23 mouse cellular contexts compared by ENCODE assay signal in the genomic region with DNA sequence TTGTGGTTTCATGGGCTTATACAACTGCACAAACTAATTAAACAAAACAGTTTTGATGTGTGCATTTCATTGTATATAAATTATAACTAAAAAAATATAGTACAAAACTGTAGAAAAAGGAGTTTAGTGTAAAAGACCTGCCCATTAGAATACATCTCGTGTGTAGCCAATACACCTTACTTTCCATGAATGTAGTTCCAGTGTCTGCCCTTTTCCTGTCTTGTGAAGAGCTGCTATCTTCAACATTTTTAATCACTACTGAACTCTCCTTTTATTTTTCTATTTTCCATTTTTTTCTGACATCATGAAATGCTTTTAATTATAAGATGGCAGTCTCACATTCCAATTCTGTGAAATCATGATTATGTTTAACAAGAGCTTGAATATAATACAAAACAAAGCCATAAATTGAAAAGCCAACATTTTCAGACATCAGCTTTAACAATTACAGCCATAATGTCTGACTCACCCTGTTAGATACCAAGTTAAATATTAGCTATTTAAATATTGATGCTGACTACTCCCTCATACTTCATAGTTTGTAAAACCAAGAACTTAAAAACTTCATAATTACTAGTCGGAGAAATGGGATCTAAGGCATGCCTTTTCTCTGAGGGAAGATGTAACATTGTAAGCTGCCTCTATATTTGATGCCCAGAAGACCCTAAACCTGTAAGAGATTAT.
DNase-seq lines count a peak whose midpoint lies in the region; ATAC-seq and TF ChIP-seq lines count a peak whose summit lies in the region.
"Had no signal": no experiment of that assay in that cellular context is flagged by ENCODE, and none has a peak within 500 bp of the region (broad histone marks: within the 10 kb centered on the region; RNA-seq: fewer than 3 reads in every experiment).

No protein-coding gene starts in this region.

- no peaks in the 10 kb centered on the region for H3K27me3 ChIP-seq in intestine, embryonic 15.5 days (replicated peaks)
- H3K27me3 ChIP-seq in intestine, postnatal 0 days (replicated peaks; ENCODE audit: control insufficient read depth, insufficient read depth, low read length), result no peaks in the 10 kb centered on the region
- H3K27me3 ChIP-seq in Patski, result no peaks in the 10 kb centered on the region
- H3K27me3 ChIP-seq in intestine, embryonic 16.5 days (replicated peaks; ENCODE audit: control insufficient read depth, insufficient read depth, low read length), result no peaks in the 10 kb centered on the region
- no peaks in the 10 kb centered on the region for H3K27me3 ChIP-seq in midbrain, embryonic 14.5 days (ENCODE audit: control insufficient read depth, insufficient read depth, low read length)
- H3K27me3 ChIP-seq: CH12.LX had no signal

- peak; percentile 85 for DNase-seq in Muller cell, postnatal 12 days (ENCODE audit: inconsistent ontology term)
- DNase-seq in Patski (ENCODE audit: low read depth, low spot score), result peak; percentile 75
- DNase-seq in lung, postnatal 10 days, result no peak
- no peak for DNase-seq in midbrain, embryonic 14.5 days
- DNase-seq: adrenal gland, adult 2 months; adrenal gland, adult 8-10 months; adrenal gland, postnatal 10 days; adrenal gland, postnatal 14 days; adrenal gland, postnatal 25 days; adrenal gland, postnatal 36 days; B cell, adult 2 months; cerebellum, adult 11 months; cerebellum, adult 11-12 months; cerebellum, adult 18-20 months; cerebellum, adult 2 months; cerebellum, adult 8-10 months had no signal

- peak; percentile 49; the same call in 1 of the 2 replicates for ATAC-seq in intestine, embryonic 15.5 days
- ATAC-seq in intestine, postnatal 0 days, result no peak
- peak; percentile 71 for ATAC-seq in Patski
- peak; percentile 53; the same call in 1 of the 2 replicates for ATAC-seq in intestine, embryonic 16.5 days
- ATAC-seq in midbrain, embryonic 14.5 days (ENCODE audit: low FRiP score, low TSS enrichment), result no peak
- no peak for ATAC-seq in CD4-positive, CD25-positive, alpha-beta regulatory T cell, adult 4 months
- ATAC-seq: activated CD4-positive, CD25-positive, alpha-beta regulatory T cell, adult 4 months had no signal

- no peaks in the 10 kb centered on the region for H3K9me3 ChIP-seq in intestine, embryonic 15.5 days
- H3K9me3 ChIP-seq in intestine, postnatal 0 days (ENCODE audit: control insufficient read depth), result no peaks in the 10 kb centered on the region
- H3K9me3 ChIP-seq in intestine, embryonic 16.5 days (ENCODE audit: control insufficient read depth, low read length), result no peaks in the 10 kb centered on the region
- H3K9me3 ChIP-seq in midbrain, embryonic 14.5 days (ENCODE audit: control insufficient read depth, low read length), result no peaks in the 10 kb centered on the region
- H3K9me3 ChIP-seq: G1E had no signal

- H3K36me3 ChIP-seq in intestine, embryonic 15.5 days, result no peaks in the 10 kb centered on the region
- no peaks in the 10 kb centered on the region for H3K36me3 ChIP-seq in intestine, postnatal 0 days (ENCODE audit: control insufficient read depth, insufficient read depth)
- no peaks in the 10 kb centered on the region for H3K36me3 ChIP-seq in intestine, embryonic 16.5 days (ENCODE audit: control insufficient read depth, insufficient read depth, low read length)
- H3K36me3 ChIP-seq in midbrain, embryonic 14.5 days (ENCODE audit: control insufficient read depth, insufficient read depth, low read length), result no peaks in the 10 kb centered on the region
- H3K36me3 ChIP-seq: G1E had no signal

- TF ChIP-seq CTCF in intestine, postnatal 0 days (IDR thresholded peaks at IDR 0.05; ENCODE audit: low read depth), result no peak
- TF ChIP-seq CTCF in Patski (IDR thresholded peaks at IDR 0.05), result no peak

- in situ Hi-C loops in Patski (cut with MboI; ENCODE audit: low pct_unique_long_range_greater_than_20kb), result no loop called here

- no peak overlapping the region for H3K9ac ChIP-seq in intestine, embryonic 15.5 days
- no peak overlapping the region for H3K9ac ChIP-seq in intestine, postnatal 0 days (ENCODE audit: low read depth, low read length)
- H3K9ac ChIP-seq in intestine, embryonic 16.5 days (ENCODE audit: low read depth, low read length), result no peak overlapping the region
- H3K9ac ChIP-seq in midbrain, embryonic 14.5 days (replicated peaks; ENCODE audit: low read length), result no peak overlapping the region

- no peak overlapping the region for H3K4me3 ChIP-seq in intestine, embryonic 15.5 days (replicated peaks)
- no peak overlapping the region for H3K4me3 ChIP-seq in intestine, postnatal 0 days (ENCODE audit: low read depth, low read length)
- H3K4me3 ChIP-seq in intestine, embryonic 16.5 days (ENCODE audit: low read length), result no peak overlapping the region
- no peak overlapping the region for H3K4me3 ChIP-seq in midbrain, embryonic 14.5 days (replicated peaks; ENCODE audit: low read depth, low read length)

- WGBS in intestine, embryonic 15.5 days, result 62% methylated on average over 2 of the region's 2 CpGs
- WGBS in intestine, postnatal 0 days, result 45% methylated on average over 2 of the region's 2 CpGs
- 68% methylated on average over 2 of the region's 2 CpGs for WGBS in intestine, embryonic 16.5 days
- WGBS in midbrain, embryonic 14.5 days, result 90% methylated on average over 2 of the region's 2 CpGs

- CTCF ChIA-PET in Patski (lab: Charles Lee), result interaction anchor here (1.1 kb wide), 1 partner anchor 18 kb away, joined by 3 read pairs; no protein-coding TSS in a partner anchor

- H3K4me1 ChIP-seq in intestine, embryonic 15.5 days (replicated peaks), result no peaks in the 10 kb centered on the region
- no peaks in the 10 kb centered on the region for H3K4me1 ChIP-seq in intestine, postnatal 0 days (replicated peaks; ENCODE audit: control insufficient read depth, insufficient read depth, low read length)
- H3K4me1 ChIP-seq in intestine, embryonic 16.5 days (ENCODE audit: control insufficient read depth, insufficient read depth, low read length), result no peaks in the 10 kb centered on the region
- H3K4me1 ChIP-seq in midbrain, embryonic 14.5 days (ENCODE audit: control insufficient read depth, insufficient read depth, low read length), result no peaks in the 10 kb centered on the region

- H3K27ac ChIP-seq in intestine, embryonic 15.5 days, result no peak overlapping the region
- no peak overlapping the region for H3K27ac ChIP-seq in intestine, postnatal 0 days (ENCODE audit: low read depth, low read length)
- no peak overlapping the region for H3K27ac ChIP-seq in intestine, embryonic 16.5 days (ENCODE audit: low read length)
- H3K27ac ChIP-seq in midbrain, embryonic 14.5 days (replicated peaks; ENCODE audit: low read depth, low read length), result no peak overlapping the region

- no peak overlapping the region for H3K4me2 ChIP-seq in intestine, embryonic 15.5 days (replicated peaks)
- H3K4me2 ChIP-seq in intestine, postnatal 0 days (replicated peaks; ENCODE audit: low read depth), result no peak overlapping the region
- H3K4me2 ChIP-seq in intestine, embryonic 16.5 days (ENCODE audit: low read depth, low read length), result no peak overlapping the region
- H3K4me2 ChIP-seq in midbrain, embryonic 14.5 days (ENCODE audit: low read length), result no peak overlapping the region

- POLR2A ChIA-PET in Patski (lab: Charles Lee), result no interaction called here

Comparison
In these comparisons a context has a peak if more than half of its experiments do, and no peak if none do; other contexts are left out.
1. ATAC-seq: peak in intestine, embryonic 15.5 days (single experiment), Patski (single experiment) and intestine, embryonic 16.5 days (single experiment); none in intestine, postnatal 0 days (single experiment), midbrain, embryonic 14.5 days (single experiment) and CD4-positive, CD25-positive, alpha-beta regulatory T cell, adult 4 months (single experiment).
2. DNase-seq: peak in Muller cell, postnatal 12 days (single experiment) and Patski (single experiment); none in lung, postnatal 10 days (single experiment) and midbrain, embryonic 14.5 days (single experiment).